Mouse (Mus musculus) forebrain, embryonic 13.5 days (tissue): ENCODE data around the gene Dgcr8. TPM values are rescaled to one million over a fixed set of nuclear protein-coding genes. Genes with fewer than 3 reads are reported as not detected.

ENCODE experiments used
- ATAC-seq: fragments of 200-750 bp; cut with Nextera tagmentation; 2 replicates; pipeline ENCODE4 v1.8.0; 2017
- H3K27ac ChIP-seq: fragments of 300-500 bp; sonication (generic); 2 replicates; pipeline ENCODE4 v1.5.1; 2015; ENCODE audit warnings: inconsistent platforms, mild to moderate bottlenecking, moderate library complexity
- H3K27me3 ChIP-seq: fragments of 300-500 bp; sonication (generic); 2 replicates; pipeline ENCODE4 v1.6.1; 2015; ENCODE audit warnings: mild to moderate bottlenecking, inconsistent platforms
- H3K36me3 ChIP-seq: fragments of 300-500 bp; sonication (generic); 2 replicates; pipeline ENCODE4 v1.6.1; 2015; ENCODE audit warnings: mild to moderate bottlenecking, inconsistent platforms; ENCODE audit not compliant: poor library complexity, severe bottlenecking
- H3K4me1 ChIP-seq: fragments of 300-500 bp; sonication (generic); 2 replicates; pipeline ENCODE4 v1.6.1; 2015; ENCODE audit warnings: inconsistent platforms
- H3K4me2 ChIP-seq: fragments of 300-500 bp; sonication (generic); 2 replicates; pipeline ENCODE4 v1.6.1; 2015; ENCODE audit warnings: inconsistent platforms, mild to moderate bottlenecking, moderate library complexity
- H3K4me3 ChIP-seq: fragments of 300-500 bp; sonication (generic); 2 replicates; pipeline ENCODE4 v1.5.1; 2015; ENCODE audit warnings: mild to moderate bottlenecking, inconsistent platforms
- H3K9ac ChIP-seq: fragments of 300-500 bp; sonication (generic); 2 replicates; pipeline ENCODE4 v1.6.1; 2015; ENCODE audit warnings: mild to moderate bottlenecking, inconsistent platforms
- H3K9me3 ChIP-seq: fragments of 300-500 bp; sonication (generic); replicated peaks from 2 replicates; pipeline ENCODE4 v1.6.1; 2016; ENCODE audit warnings: inconsistent platforms
- WGBS: fragments of 180-500 bp; shearing (Covaris S2); methylation state at CpG from one replicate; pipeline ENCODE4 v1.1.7; 2015; 5-methylcytosine and 5-hydroxymethylcytosine counted together
- polyA plus RNA-seq: library from polyadenylated mRNA; unstranded; fragments of >200 nt; fragmentation: Nextera tagmentation; extraction: Ambion mirVana; gene quantifications from 2 replicates; pipeline ENCODE4 v1.2.1, GENCODE M21; 2015

Dgcr8 gene
- polyA plus RNA-seq, 1 experiment from 2014 or later: 37.7 TPM

DNA sequence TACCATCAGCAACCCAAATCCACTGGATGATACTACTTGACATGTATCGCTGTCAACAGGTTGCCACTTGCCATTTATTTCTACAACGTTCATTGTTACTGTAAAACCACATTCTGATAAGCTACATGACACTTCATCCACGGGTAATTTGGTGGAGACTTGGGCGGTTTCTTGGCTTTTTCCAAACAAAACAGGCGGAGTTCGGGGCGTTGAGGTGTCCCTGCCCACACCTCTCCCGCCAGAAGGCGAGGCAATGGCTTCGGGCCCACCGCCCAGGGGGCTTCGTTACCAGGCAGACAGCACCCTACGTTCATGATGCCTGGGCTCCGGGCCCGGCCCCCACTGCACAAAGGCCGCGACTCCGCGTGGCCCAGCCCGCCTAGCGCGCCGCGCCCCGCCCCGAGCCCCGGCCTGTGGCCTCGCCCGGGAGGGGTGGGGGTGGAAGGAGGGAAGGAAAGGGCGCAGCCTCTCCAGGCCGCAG lies 425 bp downstream of the Dgcr8 start:
- Histone ChIP-seq H3K36me3 (peaks cover 29% of the 10 kb centered on the region), H3K27me3 (no peaks in the 10 kb centered on the region), H3K4me1 (peaks cover 31% of the 10 kb centered on the region), H3K4me3 (peak overlapping the region; percentile 94), H3K4me2 (peak overlapping the region; percentile 91), H3K9me3 (no peaks in the 10 kb centered on the region), H3K27ac (peak overlapping the region; percentile 75), H3K9ac (peak overlapping the region; percentile 97)
- 1% methylated on average over 22 of the region's 31 CpGs for WGBS
- ATAC-seq: peak; percentile 82

DNA sequence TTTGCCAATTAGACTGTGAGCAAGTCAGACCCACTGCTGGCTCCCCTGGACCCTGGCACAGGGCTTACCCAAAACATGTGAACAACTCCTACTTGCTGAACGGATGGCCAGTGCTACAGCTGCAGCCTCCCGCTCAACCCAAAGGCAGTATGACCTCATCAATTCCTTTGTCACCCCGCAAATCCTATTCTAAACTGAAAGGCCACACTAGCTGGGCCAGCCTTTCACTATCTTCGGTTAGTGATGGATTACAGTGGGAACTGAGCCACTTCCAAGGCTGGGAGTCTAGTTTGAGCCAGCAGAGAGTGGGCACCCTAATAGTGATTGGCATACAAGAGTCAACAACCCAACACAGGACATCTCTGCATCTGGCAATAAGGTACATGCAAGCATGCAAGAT lies 880 bp downstream of the Dgcr8 start:
- WGBS: 0% methylated on average over 4 of the region's 4 CpGs
- Histone ChIP-seq H3K27ac (0 out of 2 replicates have a peak overlapping the region, but pooled peaks have one; percentile 75), H3K4me1 (peaks cover 31% of the 10 kb centered on the region)

DNA sequence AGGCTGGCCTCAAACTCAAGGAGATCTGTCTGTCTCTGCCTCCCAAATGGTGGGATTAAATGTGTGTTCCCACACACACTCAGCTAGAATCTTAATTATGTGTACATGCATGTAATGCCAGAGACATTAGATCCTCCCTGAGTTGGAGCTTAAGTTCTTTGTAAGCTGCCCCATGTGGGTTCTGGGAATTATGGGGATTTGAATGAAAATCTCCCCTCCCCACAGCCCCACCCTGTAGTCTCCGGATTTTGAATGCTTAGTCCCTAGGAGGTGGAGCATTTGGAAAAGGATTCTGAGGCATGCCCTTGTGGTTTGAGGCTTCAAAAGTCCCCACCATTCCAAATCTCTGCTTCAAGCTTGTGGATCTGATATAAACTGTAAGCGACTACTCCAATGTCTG lies 13.9 kb downstream of the Dgcr8 start:
- Histone ChIP-seq H3K4me2 (no peak overlapping the region), H3K4me3 (no peak overlapping the region), H3K4me1 (no peaks in the 10 kb centered on the region), H3K9ac (no peak overlapping the region), H3K36me3 (peaks cover 96% of the 10 kb centered on the region), H3K9me3 (no peaks in the 10 kb centered on the region), H3K27ac (no peak overlapping the region), H3K27me3 (no peaks in the 10 kb centered on the region)
- 67% methylated on average over 2 of the region's 2 CpGs for WGBS
- no peak for ATAC-seq

More for the DNA sequence above, 880 bp downstream of the Dgcr8 start:
- ATAC-seq: no peak
- Histone ChIP-seq H3K9ac (peak overlapping the region; percentile 97), H3K27me3 (no peaks in the 10 kb centered on the region), H3K4me3 (peak overlapping the region; percentile 94), H3K36me3 (peaks cover 34% of the 10 kb centered on the region), H3K4me2 (peak overlapping the region; percentile 91), H3K9me3 (no peaks in the 10 kb centered on the region)

DNA sequence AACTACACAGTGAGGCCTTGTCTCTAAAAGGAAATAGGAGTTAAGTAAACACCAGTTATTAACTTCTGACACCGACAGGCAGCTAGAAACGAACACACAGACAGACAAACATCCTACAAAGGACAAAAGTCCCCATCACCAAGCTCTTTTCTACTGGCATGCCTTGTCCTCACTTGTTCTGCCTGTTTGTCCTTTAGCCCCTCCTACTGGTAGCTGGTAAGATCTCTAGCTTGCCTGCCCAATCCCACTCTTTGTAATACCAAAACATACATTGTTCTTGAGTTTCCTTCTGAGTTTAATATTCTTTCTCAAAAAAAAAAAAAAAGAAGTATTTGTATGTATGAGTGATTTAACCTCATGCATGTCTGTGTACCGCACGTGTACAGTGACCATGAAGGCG lies 20.9 kb downstream of the Dgcr8 start:
- Histone ChIP-seq H3K9me3 (no peaks in the 10 kb centered on the region), H3K9ac (no peak overlapping the region), H3K4me3 (no peak overlapping the region), H3K4me2 (no peak overlapping the region), H3K27ac (no peak overlapping the region), H3K36me3 (peaks cover 93% of the 10 kb centered on the region), H3K27me3 (no peaks in the 10 kb centered on the region), H3K4me1 (no peaks in the 10 kb centered on the region)
- WGBS: 90% methylated on average over 5 of the region's 5 CpGs
- ATAC-seq: no peak

DNA sequence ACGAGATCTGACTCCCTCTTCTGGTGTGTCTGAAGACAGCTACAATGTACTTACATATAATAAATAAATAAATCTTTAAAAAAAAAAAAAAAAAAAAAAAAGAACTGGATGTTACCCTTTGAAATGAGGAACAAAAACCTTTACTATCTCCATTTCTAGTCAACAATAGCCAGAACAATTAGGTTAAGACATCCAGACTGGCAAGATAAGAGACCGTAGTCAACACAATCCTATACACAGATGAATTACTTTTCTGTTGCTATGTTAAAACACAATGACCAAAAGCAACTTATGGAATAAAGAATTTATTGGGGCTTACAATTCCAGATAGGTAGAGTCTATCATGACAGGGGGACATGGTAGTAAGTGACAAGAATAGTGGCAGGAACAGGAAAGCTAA lies 24.0 kb downstream of the Dgcr8 start:
- Histone ChIP-seq H3K27me3 (no peaks in the 10 kb centered on the region), H3K4me1 (no peaks in the 10 kb centered on the region), H3K9me3 (no peaks in the 10 kb centered on the region), H3K9ac (no peak overlapping the region), H3K27ac (no peak overlapping the region), H3K36me3 (peaks cover 92% of the 10 kb centered on the region), H3K4me3 (no peak overlapping the region), H3K4me2 (no peak overlapping the region)
- WGBS: 88% methylated on average over 2 of the region's 2 CpGs
- no peak for ATAC-seq

DNA sequence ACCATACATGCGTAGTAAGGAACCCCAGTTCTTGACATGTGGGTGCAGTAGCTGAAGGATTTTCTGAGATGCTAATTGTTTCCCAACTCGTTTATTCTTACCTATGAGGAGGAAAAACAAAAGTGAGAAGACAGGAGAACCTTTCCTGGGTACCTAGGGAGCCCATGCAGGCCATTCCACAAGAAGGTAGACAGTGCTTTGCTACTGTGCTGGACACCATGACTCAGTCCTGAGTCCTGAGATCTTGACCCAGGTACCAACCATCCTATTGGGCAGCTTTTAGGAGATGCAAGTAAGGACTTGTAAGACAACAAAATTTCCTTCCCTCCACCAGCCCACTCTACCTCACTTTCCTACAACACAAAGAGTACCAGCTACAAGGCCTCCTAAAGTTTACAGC lies 30.8 kb downstream of the Dgcr8 start, which contains the start of gene Gm49776:
Gene Gm49776 (minus strand): TSS at position 101 of the 400 bp plus-strand sequence.
- Histone ChIP-seq H3K27ac (no peak within 1 kb of the TSS), H3K4me3 (no peak within 1 kb of the TSS), H3K9ac (no peak within 1 kb of the TSS), H3K4me2 (no peak within 1 kb of the TSS), H3K36me3 (peaks cover 97% of the 10 kb centered on the region), H3K4me1 (no peaks in the 10 kb centered on the region), H3K27me3 (no peaks in the 10 kb centered on the region), H3K9me3 (no peaks in the 10 kb centered on the region)
- WGBS: 98% methylated on average over 2 of the region's 2 CpGs
- no peak for ATAC-seq

DNA sequence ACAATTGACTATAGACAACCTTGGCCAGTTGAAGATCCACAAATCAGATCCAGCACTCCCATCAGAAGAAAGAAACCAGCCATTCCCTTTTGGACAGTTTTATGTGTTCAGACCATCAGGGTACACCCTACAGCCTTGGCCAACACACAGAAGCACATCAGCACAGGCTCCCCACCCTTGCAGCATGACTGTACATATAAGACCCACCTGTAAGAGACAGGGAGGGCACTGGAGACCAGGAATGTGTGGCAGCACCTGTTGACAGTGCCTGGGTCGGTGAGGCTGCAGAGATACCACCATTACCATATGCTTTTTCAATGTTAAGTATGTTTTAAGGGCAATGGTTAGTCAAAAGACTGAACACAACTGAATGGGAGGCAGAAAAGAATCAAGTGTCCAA lies 35.2 kb downstream of the Dgcr8 start:
- peaks cover 85% of the 10 kb centered on the region for H3K36me3 ChIP-seq

DNA sequence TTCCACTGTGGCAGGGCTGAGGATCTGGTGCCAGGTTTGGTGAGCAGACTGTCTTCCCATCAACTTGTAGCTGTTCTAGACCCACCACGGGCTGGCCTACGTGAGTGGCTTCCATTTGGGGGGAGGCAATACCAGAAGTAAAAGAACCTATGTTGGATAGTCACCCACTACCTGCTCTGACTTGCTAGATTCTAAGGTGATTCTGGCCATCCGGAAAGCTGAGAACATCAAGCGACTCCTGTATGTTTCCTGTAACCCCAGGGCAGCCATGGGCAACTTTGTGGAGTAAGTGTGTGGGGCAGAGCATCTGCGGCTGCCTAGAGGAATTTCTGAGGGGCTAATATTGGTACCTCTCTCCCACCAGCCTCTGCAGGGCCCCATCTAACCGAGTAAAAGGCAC lies 36.3 kb downstream of the Dgcr8 start:
- Histone ChIP-seq H3K4me3 (no peak overlapping the region), H3K9me3 (no peaks in the 10 kb centered on the region), H3K36me3 (peaks cover 75% of the 10 kb centered on the region), H3K4me1 (peaks cover 24% of the 10 kb centered on the region), H3K27ac (no peak overlapping the region), H3K27me3 (no peaks in the 10 kb centered on the region), H3K9ac (no peak overlapping the region), H3K4me2 (no peak overlapping the region)
- ATAC-seq: no peak
- WGBS: 89% methylated on average over 6 of the region's 6 CpGs

More for the DNA sequence above, 35.2 kb downstream of the Dgcr8 start:
- Histone ChIP-seq H3K4me3 (no peak overlapping the region), H3K9me3 (no peaks in the 10 kb centered on the region), H3K9ac (no peak overlapping the region), H3K27me3 (no peaks in the 10 kb centered on the region), H3K4me1 (peaks cover 23% of the 10 kb centered on the region), H3K4me2 (no peak overlapping the region), H3K27ac (no peak overlapping the region)
- no peak for ATAC-seq
- WGBS: 73% methylated on average over 1 of the region's 1 CpGs

DNA sequence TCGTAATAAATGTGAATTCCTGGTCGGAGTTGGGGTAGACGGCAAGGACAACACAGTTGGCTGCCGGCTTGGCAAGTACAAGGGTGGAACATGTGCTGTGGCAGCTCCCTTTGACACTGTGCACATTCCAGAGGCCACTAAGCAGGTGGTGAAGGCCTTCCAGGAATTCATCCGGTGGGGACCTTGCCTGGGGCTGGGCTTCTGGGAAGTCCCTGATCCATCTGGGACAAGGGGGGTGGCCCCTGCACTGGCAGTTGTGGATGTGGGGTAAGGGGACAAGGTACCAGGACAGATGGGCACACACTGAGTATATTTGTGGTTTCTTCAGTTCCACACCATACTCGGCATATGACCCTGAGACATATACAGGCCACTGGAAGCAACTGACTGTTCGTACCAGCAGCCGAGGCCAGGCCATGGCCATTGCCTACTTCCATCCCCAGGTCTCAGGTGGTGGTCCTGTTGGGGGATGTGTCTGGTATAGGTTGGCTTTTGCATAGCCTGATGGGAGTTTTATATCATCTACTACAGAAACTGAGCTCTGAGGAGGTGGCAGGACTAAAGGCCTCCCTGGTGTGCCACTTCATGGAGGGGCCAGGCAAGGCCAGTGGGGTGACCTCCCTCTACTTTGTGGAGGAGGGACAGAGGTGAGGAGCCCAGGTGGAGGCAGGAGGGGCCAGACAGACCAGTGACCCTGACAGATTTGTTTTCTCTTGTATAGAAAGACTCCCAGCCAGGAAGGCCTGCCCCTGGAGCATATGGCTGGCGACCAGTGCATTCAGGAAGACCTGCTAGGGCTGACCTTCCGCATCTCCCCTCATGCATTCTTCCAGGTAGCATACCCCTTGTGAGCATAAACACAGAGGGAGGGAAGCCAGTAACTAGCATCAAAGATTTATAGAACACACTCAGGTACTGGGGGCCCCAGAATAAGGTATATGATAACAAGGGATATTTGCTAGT lies 37.9 kb downstream of the Dgcr8 start:
- WGBS: 67% methylated on average over 10 of the region's 10 CpGs
- peaks cover 69% of the 10 kb centered on the region for H3K36me3 ChIP-seq
- 0 out of 2 replicates have a peak overlapping the region, but pooled peaks have one; percentile 6 for H3K27ac ChIP-seq
- peaks cover 40% of the 10 kb centered on the region for H3K4me1 ChIP-seq
- H3K9me3 ChIP-seq: no peaks in the 10 kb centered on the region
- peak overlapping the region; percentile 98 for H3K4me2 ChIP-seq
- no peak for ATAC-seq
- H3K4me3 ChIP-seq: peak overlapping the region; percentile 97
- H3K9ac ChIP-seq: peak overlapping the region; percentile 91
- no peaks in the 10 kb centered on the region for H3K27me3 ChIP-seq

DNA sequence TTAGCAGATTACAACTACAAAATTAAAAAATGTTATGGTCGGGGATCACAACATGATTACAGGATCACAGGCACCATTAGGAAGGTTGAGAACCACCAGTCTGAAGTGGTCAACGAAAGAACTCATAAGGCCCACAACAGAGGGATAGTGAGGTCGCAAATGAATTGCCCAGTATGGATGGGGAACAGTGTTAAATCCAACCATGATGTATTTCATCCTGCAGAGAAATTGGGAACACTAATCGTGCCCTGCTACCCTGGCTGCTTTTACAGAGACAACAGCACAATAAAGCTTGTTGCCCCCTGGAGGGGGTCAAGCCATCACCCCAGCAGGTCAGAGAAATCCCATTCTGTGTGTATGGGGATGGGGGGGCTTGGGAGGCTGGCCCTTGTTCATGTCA lies 38.8 kb downstream of the Dgcr8 start:
- Histone ChIP-seq H3K27ac (0 out of 2 replicates have a peak overlapping the region, but pooled peaks have one; percentile 6), H3K27me3 (no peaks in the 10 kb centered on the region), H3K9ac (peak overlapping the region; percentile 91), H3K4me2 (peak overlapping the region; percentile 98), H3K4me1 (peaks cover 48% of the 10 kb centered on the region), H3K9me3 (no peaks in the 10 kb centered on the region), H3K36me3 (peaks cover 69% of the 10 kb centered on the region), H3K4me3 (peak overlapping the region; percentile 97)
- ATAC-seq: no peak
- 55% methylated on average over 4 of the region's 4 CpGs for WGBS

DNA sequence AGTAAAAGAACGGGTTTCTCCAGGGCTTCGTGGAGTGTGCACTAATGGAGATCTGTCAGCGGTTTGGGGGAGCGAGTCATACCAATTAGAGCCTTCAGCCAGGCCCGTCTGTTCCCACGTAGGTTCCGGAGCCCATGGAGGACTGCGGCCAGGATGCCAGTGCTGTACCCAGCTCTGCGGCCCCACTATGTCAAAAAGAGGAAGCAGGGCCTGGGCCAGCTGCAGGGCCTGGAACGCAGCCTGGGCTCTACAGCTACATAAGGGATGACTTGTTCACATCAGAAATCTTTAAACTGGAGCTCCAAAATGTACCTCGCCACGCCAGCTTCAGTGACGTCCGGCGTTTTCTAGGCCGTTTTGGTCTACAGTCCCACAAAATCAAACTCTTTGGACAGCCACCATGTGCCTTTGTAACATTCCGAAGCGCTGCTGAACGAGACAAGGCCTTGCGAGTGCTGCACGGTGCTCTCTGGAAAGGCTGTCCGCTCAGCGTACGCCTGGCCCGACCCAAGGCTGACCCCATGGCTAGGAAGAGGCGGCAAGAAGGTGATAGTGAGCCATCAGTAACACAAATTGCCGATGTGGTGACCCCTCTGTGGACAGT lies 39.6 kb downstream of the Dgcr8 start:
- Histone ChIP-seq H3K4me2 (peak overlapping the region; percentile 98), H3K27me3 (no peaks in the 10 kb centered on the region), H3K9me3 (no peaks in the 10 kb centered on the region), H3K36me3 (peaks cover 69% of the 10 kb centered on the region), H3K4me3 (peak overlapping the region; percentile 97), H3K27ac (peak overlapping the region; percentile 89), H3K9ac (peak overlapping the region; percentile 91), H3K4me1 (peaks cover 48% of the 10 kb centered on the region)
- peak; percentile 36 for ATAC-seq
- WGBS: 10% methylated on average over 27 of the region's 27 CpGs
